Mouse (Mus musculus) ovary, postnatal 36 days (tissue): Measurements from ENCODE around the gene Vcl.
A peak's percentile ranks its signal among the peaks of the same experiment; 100 is the strongest.

Source experiments
- DNase-seq: peaks from one replicate; pipeline ENCODE4 v3.0.0; 2022; ENCODE audit warnings: low spot score, mixed read lengths

Gene Vcl

DNA sequence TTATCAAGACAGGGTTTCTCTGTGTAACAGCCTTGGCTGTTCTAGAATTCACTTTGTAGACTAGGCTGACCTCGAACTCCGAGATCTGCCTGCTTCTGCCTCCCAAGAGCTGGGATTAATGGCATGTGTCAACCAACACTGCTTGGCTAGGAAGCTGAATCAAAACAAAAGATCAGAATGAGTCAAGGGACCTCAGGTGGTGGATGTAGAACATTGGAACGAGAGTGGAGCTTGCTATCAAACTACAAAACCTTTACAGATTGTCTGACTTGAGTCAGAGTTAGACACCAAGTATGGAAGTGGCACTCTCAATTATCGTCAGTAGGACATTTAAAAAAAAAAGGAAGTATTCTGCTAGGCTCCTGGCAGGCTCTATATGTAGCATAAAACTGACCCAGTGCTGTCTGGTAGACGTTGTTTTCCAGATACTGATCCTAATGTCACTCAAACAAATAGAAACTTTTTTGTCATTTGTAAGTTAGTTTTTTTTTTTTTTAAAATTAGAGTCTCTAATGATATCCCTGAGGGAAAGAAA lies 84.7 kb downstream of the Vcl start:
- no peak for DNase-seq

DNA sequence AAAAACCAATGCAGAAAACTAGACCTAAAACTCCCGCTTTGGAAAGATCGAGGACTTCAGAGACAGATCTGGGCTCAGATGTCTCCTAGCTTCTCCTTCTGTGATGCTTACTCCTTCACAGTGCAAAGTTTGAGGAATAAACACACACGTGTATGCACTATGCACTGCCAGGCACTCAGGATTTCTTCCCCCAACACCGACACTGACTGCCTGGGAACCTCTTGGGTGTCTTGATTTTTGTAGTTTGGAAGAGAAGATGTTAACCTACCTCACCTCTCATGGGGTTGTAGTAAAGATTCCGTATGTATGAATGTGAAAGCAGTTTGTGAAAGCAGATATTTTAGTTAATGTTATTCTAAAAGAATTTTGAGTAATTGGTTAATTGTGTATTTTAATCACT lies 88.7 kb downstream of the Vcl start:
- DNase-seq: no peak

DNA sequence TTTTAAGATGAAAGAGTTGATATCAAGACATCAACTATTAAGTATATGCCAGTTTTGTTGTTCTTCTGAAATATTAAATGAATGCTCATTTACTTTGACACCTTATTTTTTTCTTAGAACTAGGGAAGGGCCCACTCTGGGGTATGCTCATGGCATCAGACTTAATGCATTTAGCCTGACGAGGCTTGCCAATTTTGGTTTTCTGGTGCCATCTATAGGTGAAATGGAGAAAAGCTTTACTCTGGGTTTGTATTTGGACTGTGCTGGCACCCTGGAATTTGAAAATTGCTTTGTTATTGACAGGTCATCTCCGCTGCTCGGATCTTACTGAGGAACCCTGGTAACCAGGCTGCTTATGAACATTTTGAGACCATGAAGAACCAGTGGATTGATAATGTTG lies 89.8 kb downstream of the Vcl start:
- no peak for DNase-seq

DNA sequence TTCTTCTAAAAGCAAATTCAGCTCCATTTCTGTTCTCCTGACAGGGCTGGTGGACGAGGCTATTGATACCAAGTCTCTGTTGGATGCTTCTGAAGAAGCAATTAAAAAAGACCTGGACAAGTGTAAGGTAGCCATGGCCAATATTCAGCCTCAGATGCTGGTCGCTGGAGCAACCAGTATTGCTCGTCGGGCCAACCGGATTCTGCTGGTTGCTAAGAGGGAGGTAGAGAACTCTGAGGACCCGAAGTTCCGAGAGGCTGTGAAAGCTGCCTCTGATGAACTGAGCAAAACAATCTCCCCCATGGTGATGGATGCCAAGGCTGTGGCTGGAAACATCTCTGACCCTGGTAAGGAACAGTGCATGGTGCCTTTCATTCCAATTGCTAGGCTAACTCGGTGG lies 91.2 kb downstream of the Vcl start:
- no peak for DNase-seq

DNA sequence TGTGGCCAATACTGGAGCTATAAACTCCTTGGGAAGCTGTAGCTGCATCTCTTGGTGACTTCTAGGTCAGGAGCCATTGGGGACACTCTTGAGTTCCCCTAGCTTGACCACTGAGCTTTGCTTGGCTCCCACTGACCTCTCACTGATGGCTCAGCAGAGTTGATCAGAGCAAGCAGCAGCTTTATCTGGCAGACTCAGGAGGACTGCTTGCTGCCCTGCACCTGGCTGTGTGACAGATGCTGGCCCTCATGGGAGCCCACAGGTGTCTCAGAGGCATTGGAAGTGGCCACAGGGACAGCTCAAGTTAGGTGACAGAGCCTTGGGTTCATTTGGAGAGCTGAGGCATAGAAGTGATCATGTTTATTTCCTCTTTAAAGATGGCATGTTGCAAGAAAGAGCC lies 98.3 kb downstream of the Vcl start:
- no peak for DNase-seq

DNA sequence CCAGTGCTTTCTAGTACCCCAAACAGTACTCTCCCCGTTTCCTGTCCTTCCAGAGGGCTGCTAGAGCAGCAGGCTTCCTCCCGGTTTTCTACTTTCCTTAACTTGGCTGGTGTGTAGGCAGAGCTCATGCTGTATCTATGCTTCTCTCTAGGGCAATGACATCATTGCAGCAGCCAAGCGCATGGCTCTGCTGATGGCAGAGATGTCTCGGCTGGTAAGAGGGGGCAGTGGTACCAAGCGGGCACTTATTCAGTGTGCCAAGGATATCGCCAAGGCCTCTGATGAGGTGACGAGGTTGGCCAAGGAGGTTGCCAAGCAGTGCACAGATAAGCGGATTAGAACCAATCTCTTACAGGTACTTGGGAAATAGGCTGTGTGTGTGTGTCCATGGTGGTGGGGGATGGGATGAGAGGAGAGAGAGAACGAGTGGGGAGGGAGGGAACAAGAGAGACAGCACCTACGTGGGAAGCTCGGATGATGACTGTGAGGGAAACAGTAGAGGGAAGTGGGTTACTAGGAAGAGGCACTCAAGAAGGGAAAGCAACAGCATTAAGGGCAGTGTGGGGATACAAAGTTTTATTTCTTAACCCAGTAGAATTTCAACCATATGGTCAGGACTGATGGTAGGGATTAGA lies 99.9 kb downstream of the Vcl start:
- no peak for DNase-seq

DNA sequence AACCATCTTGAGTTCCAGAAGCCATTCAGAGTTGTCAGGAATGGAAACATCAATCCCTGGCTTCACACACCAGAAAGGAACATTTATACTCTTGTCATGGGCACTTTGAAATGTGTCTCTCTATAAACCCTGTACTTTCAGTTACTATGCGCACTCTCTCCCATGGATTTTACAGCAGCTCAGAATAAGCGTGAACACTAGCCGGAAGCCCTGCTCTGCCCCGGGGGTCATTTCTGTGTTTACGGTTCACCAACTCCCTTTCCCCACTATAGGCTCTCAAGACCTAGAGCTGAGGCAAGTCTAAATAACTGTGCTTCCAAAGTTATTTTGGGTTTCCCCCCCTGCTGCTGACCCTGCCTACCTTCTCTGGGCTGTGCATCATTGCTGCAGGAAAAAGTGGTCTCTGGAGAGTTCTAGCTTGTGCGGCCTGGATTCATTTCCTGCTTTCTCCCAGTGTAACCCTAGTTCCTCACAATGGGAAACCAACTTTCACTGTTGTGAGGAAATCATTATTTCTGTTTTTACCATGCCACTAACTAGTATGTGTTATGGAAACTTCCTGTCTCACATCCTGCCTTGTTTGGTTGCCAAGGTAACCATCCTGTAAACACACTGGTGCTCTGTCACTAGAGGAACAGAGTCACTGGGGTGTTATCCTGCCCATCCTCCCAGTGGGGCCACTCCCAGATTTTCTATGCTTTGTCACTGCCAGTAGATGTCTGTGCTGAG lies 102.7 kb downstream of the Vcl start:
- DNase-seq: no peak

DNA sequence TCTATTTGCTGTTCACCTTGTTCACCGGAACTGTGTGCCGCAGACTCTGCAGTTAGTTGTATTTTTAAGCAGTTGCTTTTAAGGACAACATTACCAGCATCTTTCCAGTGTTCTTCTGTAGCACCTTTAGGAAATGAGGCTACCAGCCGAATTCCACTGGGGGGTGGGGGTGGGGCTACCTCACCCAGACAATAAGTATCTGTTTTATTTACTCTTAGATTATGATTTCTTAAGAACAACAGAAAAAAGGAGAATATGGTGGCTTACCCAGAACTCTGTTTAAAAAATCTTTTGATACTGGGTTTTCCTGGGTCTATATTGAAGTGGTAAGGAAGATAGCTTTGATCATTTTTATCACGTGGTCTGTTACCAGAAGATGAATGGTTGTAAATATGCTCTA lies 105.1 kb downstream of the Vcl start:
- DNase-seq: no peak

DNA sequence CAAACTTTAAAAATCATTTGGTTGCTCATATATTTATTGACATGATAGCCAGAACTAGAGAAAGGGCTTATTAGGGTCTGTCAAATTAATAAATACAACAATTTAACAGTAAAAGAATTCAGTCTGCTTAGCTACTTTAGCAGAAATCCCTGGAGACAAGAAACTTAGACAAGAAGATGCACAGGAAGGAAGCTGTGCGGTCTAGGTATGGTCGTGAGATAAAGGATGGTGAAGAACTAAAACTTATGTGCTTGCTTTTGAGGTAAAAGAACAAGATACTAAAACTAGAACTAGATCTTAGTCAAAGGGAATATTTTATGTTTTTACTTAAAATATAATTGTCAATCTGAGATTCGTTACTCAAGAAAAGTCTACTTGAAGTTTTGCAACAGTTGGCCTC lies 105.6 kb downstream of the Vcl start:
- DNase-seq: no peak

DNA sequence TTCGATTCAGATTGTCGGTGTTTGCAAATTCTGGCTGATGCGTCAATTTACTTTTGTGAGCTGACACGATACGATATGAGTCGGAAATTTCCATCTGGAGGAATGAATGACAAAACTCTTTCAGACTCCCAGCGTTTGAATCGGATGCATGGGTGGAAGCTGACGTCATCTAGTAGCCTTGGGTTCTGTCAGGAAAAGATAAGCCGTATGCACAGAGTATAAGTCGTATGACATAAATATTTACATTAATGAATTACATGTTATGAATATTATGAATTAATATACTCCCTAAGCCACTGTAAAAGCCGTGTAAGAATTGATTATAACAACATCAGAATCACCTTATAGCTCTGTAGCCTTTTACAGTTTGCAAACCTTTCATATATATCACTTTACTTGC lies 109.9 kb downstream of the Vcl start:
- no peak for DNase-seq

DNA sequence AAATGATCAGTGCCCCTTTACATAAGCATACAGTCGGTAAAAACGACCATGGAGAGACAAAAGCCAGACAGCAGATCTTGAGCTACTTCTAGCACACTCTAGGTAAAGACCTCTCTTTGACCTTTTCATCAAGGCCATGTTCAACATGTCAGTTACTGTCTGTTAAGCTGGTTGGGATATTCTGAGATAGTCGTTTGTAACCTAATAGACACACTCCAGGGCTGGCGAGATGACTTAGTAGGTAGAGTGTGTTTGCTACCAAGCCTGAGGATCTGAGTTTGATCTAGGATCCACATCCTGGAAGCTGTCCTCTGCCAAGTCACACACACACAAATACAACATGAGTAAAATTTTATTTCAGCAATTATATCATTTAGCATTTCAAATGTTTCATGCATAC lies 110.4 kb downstream of the Vcl start:
- no peak for DNase-seq

DNA sequence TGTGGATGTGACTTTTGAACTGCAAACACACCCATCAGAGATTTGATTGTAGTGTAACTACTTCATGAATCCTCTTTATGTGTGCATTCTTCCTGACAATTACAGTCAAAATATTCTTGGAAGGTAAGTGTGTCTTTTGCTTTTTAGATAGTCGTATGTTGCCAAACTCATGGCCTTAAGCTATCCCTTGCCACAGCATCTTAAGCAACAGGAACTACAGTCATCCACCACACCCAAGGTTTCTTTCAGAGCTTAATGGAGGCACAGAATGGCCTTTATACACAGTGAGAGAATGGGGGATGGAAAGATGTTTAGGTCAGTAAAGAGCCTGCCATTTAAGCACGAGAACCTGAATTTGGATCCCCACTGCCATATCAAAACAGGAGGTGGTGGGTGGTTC lies 118.6 kb downstream of the Vcl start:
- DNase-seq: no peak

DNA sequence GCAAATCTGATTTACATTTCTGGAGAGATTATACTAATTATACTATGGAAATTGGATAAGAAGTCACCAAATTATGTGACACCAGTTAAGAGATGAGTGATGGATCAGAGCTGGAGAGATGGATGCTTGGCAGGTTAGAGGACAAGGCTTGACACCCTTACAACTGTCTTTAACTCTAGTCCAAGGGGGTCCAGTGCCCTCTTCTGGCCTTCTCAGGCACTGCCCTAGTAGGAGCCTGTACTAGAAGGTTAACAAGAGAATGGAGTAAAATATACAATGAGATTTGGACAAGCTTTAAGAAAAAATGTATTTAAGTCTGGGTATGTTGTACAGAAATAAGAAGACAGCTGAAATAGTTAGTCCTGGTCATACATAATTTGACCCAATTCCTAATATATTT lies 119.7 kb downstream of the Vcl start:
- peak; percentile 33 for DNase-seq

DNA sequence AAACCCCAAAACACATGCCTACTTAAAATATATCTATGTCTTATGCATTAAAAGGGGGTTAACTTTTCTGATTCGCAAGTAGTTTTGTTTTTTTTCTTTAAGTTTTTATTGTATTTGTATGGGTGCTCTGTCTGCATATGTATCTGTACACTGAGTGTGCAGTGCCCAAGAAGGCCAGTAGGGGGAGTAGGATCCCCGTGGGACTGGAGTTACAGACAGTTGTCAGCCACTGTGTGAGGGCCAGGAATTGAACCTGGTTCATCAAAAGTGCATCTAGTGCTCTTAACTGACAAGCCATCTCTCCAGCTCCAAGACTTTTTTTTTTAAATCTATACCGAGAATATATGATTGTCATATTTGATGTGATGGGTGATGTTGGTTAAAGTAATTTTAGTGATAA lies 121.5 kb downstream of the Vcl start:
- DNase-seq: no peak

DNA sequence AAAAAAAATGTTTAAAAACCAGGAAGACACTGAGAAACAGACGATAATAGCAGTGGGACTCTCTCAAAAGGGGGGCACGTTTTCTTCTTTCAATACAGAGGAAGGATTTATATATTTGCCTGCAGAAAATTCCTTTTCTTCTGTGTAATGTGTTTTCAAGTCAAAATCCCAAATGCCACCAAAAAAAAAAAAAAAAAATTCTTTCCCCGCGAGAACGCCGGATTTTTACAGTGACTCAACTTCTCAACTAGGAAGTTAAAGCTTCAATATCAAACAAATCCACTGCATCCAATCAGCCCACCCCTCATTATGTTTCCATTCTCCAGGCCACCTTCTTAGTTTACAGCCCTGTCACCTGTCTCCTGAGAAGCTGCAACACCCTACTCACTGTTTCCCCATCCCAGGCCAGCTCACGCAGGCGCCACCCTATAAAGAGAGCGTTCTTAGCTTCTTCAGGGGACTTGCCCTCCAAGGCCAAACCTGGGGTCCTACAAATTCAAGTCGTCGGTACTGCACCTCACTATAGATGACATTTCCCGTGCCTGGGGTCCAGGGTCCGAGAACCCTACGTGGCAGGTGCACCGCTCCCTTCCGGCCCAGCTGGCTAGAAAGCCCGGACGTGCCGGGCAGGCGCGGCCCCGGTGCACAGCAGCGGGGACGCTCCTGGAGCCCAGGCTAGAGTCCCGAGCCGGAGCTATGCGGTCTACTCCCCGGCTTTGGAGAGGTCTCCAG lies 122.3 kb downstream of the Vcl start:
- DNase-seq: no peak

DNA sequence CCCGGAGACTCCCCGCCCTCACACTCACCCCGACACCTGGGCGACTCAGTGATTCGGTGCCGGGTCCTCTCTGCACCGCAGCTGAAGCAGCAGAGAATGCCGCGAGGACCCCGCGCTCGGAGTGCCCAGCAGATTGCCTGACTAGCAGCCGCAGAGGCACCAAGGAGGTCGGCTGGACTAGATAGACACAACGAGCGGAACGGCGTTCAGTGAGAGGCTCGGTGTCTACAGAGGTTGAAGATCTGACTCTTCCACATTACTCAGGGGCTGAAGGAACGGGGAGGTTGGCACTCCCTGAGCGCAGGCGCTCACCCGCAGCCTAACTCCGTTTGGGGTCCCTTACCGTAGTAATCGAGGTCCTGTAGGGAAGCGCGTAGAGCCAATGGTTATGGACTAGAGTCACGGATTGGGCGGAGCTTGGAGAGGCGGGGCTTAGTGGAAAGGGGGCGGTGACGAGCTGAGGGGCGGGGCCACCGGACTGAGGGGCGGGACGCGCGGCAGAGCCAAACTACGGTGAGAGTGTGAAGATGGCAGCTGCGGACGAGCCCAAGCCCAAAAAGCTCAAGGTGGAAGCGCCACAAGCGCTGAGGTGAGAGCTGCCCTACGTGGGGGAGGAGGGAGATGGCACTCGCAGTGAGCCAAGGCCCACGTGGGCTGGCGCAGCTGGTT lies 123.0 kb downstream of the Vcl start, which contains the start of the genes Ap3m1 and Adk:
Gene Ap3m1 (minus strand): TSS at position 397 of the 669 bp plus-strand sequence.
Gene Adk (plus strand): TSS at position 463 of the 669 bp plus-strand sequence.
- peak; percentile 94 for DNase-seq

DNA sequence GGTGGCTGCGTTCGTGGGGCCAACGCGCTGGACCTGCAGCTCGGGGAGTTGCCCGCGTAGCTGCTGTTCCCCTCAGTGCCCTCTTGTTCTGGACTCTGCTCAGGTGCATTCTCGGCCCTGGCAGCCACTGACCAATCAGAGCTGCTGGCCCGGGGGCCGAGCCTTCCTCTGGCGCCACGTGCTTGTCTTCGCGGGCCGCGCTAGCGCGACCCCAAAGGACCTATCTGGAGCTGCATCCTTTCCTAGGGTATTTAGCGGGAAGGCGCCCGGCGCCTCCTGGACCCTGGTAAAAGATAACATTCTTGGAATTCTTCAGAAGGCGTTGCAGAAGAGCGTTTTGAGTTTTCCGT lies 123.6 kb downstream of the Vcl start:
- DNase-seq: peak; percentile 76

DNA sequence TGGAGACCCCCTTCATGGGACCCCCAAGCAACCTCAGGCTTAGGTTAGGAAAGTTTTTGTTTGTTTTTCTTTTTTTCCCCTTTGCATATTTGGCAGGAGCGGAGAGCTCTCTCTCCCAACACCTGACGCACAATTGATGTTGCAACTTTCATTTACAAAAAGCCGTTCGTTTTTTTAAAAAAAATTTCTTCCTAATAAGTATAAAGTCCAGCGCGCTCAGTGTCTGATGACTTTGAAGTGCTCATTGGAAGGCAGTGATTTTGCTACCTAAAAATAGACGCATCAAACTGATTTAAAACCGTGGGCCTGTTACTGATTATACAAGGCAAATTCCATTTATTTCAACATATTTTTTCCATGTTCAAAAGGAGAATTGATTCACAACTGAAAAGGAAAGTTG lies 124.0 kb downstream of the Vcl start:
- DNase-seq: no peak

DNA sequence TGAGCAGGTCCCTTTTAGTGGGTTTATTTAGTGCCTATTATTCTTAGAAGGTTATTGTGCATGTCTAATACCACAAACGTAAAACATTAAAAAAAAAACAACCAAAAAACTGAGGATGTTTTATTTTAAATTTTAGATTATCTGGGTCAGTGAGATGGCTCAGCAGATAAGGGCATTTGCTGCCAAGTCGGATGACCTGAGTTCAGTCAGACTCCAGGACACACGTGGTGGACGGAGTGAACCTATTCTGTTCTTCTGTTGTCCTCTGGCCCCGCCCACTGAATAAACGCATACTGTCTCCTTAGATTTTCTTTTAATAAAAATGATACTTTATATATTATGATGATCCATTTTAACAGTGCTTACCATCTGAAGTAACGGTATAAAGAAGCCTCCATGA lies 124.4 kb downstream of the Vcl start:
- DNase-seq: no peak

DNA sequence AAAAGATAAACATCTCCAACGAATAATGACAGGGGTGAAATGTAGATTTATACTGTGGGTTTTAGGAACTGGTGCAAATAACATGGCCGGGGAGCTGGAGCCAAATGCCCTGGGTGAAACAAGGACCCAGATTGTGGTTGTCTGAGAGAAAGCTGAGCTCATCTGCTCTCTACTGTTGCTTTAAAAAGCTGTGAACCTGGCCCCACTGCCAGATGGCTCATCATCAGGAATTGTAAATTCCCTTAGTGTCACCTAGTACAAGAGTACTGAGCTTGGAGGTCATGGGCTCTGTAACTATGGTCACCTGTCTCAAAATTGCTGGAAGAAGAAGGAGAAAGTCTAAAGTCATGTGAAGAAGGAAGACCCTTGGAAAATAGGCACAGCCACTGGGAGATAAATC lies 129.8 kb downstream of the Vcl start:
- no peak for DNase-seq

DNA sequence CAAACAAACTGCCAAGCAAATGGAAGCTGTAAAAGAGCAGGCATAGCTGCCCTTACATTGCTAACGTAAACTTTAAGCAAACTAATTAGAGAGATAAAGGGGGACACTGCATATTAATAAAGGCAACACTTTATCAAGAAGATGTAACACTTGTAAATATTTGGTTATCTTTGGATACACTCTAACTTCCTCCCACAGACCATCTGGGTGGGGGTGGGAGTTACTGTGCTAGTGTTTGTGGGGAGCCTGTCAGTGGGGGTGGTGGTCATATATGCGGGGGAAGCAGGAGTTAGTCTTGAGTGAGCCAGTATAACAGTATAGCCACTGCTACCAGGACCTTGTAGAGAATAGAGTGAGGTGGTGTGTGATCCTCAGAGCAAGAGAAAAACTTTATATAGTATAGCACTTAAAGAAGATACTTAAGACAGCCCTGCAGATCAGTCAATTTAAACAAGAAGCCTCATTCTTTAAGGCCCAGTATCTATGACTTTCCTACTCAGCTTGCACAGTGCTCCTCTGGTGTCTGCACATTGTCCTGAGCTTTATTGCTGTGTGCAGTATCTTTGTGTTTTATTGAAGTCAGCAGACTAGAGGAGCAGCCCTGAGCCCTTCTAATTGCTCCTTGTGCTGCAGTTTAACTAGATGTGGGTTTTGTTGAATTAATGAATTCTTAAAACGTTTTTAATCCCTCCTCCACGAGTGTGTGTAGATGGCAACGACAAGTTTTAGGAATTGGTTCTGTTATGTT lies 133.7 kb downstream of the Vcl start:
- no peak for DNase-seq

DNA sequence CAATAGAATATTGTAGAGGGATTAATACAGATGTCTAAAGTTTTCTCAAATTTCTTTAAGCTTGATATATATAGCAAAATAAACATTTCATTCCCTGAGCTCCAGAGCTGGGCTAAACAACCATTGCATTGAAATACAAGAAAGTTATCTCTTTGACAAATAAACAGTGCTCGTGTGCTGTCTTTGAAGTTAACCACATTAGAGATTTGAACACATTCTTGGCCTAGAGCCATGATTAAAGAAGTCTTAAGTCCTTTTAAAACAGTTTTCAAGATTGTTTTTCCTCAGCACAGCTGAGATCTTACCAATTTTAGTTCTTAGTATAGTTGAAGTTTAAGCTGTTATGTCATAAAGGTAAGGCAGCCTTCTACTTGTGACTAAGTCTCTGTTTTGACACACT lies 135.1 kb downstream of the Vcl start:
- no peak for DNase-seq
